Mouse (Mus musculus) heart, adult 2 months (tissue): Measurements from ENCODE around the gene Slc35e3.

Experiments
- CTCF ChIP-seq: fragments of 200-600 bp; IDR thresholded peaks from 2 replicates; pipeline ENCODE4 v1.8.1; 2022; ENCODE audit warnings: antibody characterized with exemption, mild to moderate bottlenecking, moderate library complexity
- POLR2A ChIP-seq: fragments of 200-500 bp; IDR thresholded peaks from 2 replicates; pipeline ENCODE4 v1.6.1; 2011; ENCODE audit warnings: mild to moderate bottlenecking, low read depth, low read length, control low read depth; ENCODE audit not compliant: insufficient read depth

DNA sequence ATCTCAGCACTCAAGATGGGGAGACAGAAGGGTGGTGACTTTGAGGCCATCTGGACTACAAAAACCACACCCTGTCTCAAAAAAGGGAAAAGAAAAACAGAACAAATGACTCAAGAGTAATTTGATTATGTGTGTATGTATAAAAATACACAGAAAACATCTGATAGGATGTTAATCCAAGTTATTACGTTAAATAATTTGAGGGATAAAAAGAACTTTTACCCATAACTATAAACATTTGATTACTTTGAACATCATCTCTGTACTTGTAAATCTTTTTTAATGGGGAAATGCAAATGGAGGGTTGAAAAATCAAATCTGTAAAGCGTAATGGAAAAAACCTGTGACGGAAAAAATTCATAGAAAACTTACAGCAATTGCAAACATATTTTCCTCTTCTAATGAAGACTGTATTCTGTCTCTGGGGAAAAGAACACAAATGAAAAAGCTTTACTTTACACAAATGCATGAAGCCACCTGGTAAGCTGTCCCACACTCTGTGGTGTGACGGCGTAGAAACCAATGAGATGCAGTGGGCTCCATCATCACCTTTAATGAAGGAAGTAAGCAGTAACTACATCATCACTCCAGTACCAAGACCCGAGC is 34.2 kb upstream of the Slc35e3 start:
- no peak for TF ChIP-seq CTCF
- no peak for TF ChIP-seq POLR2A
